Mouse (Mus musculus): ENCODE results near the gene Hunk.

Gene Hunk

GRCm38 (mm10) chr16:90390731-90391130 lies 4.9 kb downstream of the Hunk start:
- no peak for DNase-seq (ENCODE audit: low spot score in 2 of 2)

- no peak for DNase-seq (ENCODE audit: low spot score in 2 of 2)
Measured at GRCm38 (mm10) chr16:90394761-90395160, 8.9 kb downstream of the Hunk start.

GRCm38 (mm10) chr16:90395996-90396556 lies 10.3 kb downstream of the Hunk start:
- DNase-seq (ENCODE audit: low spot score in 2 of 2), result no peak

- DNase-seq (ENCODE audit: low spot score in 2 of 2), result no peak
Measured at GRCm38 (mm10) chr16:90396882-90397281, 11.1 kb downstream of the Hunk start.

GRCm38 (mm10) chr16:90400314-90400713 lies 14.5 kb downstream of the Hunk start:
- no peak for DNase-seq (ENCODE audit: low spot score in 2 of 2)

GRCm38 (mm10) chr16:90400906-90401666 lies 15.3 kb downstream of the Hunk start:
- DNase-seq (ENCODE audit: low spot score in 2 of 2), result no peak

GRCm38 (mm10) chr16:90402292-90402691 lies 16.5 kb downstream of the Hunk start:
- no peak for DNase-seq (ENCODE audit: low spot score in 2 of 2)

- no peak for DNase-seq (ENCODE audit: low spot score in 2 of 2)
Measured at GRCm38 (mm10) chr16:90405195-90405594, 19.4 kb downstream of the Hunk start.

- DNase-seq (ENCODE audit: low spot score in 2 of 2), result no peak
Measured at GRCm38 (mm10) chr16:90405599-90405998, 19.8 kb downstream of the Hunk start.

GRCm38 (mm10) chr16:90407541-90408289 lies 21.9 kb downstream of the Hunk start:
- DNase-seq (ENCODE audit: low spot score in 2 of 2), result no peak

- DNase-seq (ENCODE audit: low spot score in 2 of 2), result no peak
Measured at GRCm38 (mm10) chr16:90412096-90413082, 26.6 kb downstream of the Hunk start.

GRCm38 (mm10) chr16:90416621-90417020 lies 30.8 kb downstream of the Hunk start:
- DNase-seq (ENCODE audit: low spot score in 2 of 2), result no peak

- no peak for DNase-seq (ENCODE audit: low spot score in 2 of 2)
Measured at GRCm38 (mm10) chr16:90418661-90419060, 32.8 kb downstream of the Hunk start.

GRCm38 (mm10) chr16:90421145-90421544 lies 35.3 kb downstream of the Hunk start:
- no peak for DNase-seq (ENCODE audit: low spot score in 2 of 2)

GRCm38 (mm10) chr16:90421551-90421950 lies 35.7 kb downstream of the Hunk start:
- DNase-seq (ENCODE audit: low spot score in 2 of 2), result no peak

- no peak for DNase-seq (ENCODE audit: low spot score in 2 of 2)
Measured at GRCm38 (mm10) chr16:90422108-90422529, 36.3 kb downstream of the Hunk start.

- no peak for DNase-seq (ENCODE audit: low spot score in 2 of 2)
Measured at GRCm38 (mm10) chr16:90423898-90424297, 38.1 kb downstream of the Hunk start.

- no peak for DNase-seq (ENCODE audit: low spot score in 2 of 2)
Measured at GRCm38 (mm10) chr16:90424391-90424790, 38.6 kb downstream of the Hunk start.

GRCm38 (mm10) chr16:90426234-90426633 lies 40.4 kb downstream of the Hunk start:
- DNase-seq (ENCODE audit: low spot score in 2 of 2), result no peak

- no peak for DNase-seq (ENCODE audit: low spot score in 2 of 2)
Measured at GRCm38 (mm10) chr16:90427838-90428630, 42.2 kb downstream of the Hunk start.

- DNase-seq (ENCODE audit: low spot score in 2 of 2), result no peak
Measured at GRCm38 (mm10) chr16:90433551-90433950, 47.7 kb downstream of the Hunk start.

All from thymus, postnatal 10 days (tissue).